Mouse (Mus musculus) cerebellum, postnatal 10 days (tissue): ENCODE results near the gene Pappa2.

Source experiments
- DNase-seq, 2 experiments: peaks; one replicate each; pipeline ENCODE4 v3.0.0; 2021; ENCODE audit warnings: mixed read lengths in 2 of 2

Gene Pappa2

DNA sequence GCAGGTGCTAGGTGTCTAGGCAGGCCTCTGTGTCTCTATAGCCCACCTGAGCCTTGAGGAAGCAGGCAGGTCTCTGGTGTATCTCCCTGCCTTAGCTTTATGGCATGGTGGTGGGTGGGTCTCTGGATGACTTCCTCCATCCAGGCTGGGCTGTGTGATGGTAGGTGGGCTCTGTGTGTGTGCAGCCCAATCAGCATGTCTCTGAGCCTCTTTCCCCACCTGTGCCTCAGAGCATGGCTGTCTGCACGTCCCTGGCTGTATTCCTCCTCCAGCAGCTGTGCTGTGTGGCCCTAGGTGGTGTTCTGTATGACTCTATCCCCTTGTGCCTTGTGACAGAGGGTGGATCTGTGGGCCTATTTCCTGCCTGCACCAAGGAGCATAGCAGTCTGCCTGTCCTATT is at the start of gene Pappa2:
TSS of gene Pappa2 (minus strand) at position 101 of the 400 bp plus-strand sequence.
- DNase-seq = no peak

DNA sequence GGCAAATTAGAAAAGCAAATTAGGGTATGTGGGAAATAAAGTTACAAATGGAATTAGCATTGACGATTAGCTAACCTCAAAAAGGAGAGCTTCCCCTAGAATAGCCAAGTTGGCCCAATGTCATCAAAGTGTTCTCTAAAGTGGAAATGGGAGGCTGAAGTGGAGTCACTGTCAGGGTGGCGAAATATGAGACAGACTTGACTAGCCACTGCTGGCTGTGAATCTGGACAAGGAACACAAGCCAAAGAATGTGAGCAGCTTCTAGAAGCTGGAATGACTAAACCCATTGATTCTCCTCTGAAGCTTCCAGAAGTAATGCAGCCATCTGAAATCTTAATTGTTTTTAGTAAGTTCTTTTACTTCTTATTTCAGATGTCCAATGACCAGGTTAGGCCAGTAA is 48.8 kb upstream of the Pappa2 start:
- DNase-seq = no peak

DNA sequence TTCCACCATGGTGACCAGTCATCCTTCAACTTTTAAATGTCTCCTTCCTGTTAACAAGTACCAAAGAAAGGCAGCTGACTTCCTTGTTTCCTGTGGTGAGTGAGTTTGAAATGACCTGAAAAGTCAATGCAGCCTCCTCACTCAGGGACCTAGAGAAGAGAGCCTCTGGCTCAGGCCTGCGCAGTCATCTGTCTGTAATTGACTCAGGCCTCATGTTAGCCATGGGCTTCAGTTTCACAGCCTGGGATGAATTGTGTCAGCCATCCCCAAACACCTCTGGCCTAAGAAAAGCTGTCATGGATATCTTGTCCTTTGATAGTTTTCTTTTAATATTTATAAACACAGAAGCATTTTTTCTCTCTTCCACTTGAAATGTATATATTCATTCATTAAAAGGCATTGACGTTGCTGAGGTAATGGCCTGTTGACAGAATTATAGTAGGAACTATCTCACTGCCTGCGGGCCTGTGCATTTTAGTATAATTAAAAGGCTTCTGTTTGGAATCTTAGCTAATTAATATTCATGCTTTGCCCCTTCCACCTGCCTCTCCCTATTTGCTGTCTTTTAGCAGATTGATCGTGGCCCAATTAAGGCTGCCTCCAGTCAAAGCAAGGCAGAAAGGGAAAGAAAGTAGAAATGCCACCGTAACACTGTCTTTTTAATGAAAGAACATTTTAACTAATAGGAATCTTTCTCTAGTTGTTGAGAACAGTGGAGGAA is 34.8 kb upstream of the Pappa2 start:
- no peak for DNase-seq

DNA sequence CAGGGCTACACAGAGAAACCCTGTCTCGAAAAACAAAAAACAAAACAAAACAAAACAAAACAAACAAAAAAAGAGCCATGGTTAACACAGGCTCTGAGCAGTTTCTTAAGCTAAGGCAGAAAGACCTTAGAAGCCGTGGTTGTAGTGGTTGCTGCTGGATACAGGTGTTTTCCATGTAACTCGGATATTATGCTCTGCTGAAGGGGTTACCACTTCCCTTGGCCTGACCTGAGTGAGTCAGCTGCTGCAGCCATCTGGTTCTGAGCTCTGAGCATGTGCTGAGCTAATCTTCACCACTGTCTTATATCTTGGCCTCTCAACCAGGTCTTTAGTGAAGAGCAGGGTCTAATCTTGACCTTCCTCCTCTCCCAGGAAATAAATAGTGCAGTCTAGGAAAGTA is 6.8 kb upstream of the Pappa2 start:
- no peak for DNase-seq

DNA sequence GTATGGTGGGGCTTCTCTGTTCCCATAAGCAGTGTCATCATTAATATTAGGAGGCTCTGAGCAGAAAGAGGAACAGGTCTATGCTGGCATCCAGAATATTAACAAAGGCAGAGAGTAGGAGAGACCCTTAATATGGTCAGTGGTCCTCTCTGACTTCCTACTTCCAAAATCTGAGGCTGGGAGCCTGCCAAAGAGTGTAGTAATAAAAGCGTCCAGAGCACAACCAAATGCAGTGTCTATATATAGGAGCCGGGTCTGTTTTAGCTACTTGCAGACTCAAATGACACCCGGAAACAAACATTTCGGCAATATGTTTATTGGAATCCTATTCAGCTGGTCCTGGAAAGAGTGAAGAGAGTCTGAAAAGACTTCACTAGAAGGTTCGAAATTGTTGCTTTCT is 17.9 kb downstream of the Pappa2 start:
- DNase-seq = no peak

DNA sequence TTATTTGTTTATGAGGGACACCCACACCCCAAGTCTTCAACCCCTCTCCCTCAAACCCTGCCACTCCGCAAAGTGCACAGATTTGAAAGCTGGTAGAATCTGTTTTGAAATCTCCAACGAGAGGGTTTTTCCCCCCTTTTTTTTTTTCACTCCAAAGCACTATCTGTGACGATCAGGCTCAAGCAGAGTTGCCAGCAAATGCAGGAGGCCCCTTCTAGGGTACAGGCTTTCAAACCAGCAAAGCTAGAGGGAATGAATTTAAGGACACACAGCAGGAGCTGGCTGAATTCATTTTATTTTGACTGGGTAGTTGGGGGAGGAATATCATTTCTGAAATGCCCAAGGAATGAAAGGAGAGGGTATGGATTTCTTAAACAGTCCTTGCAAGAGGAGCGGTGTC is 19.3 kb downstream of the Pappa2 start:
- peak; percentile 9 to 10 for DNase-seq

DNA sequence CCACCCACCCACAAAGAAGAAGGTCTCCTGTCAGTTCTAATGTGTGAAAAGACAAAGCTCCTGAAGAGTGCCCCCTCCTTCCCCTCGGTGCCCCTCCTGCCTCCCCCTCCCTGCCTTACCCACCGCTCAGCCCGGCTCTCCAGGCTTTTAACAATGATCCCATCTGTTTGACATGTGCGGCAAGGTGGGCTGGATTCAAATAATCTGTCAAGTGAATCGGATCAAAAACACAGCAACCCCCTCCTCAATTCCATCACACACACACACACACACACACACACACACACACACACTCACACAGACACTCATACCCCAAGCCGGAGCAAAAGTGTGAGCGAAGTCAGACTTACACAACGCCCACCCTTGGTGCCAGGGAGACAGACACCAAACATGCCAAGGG is 19.7 kb downstream of the Pappa2 start:
- DNase-seq = peak; percentile 25 to 35

DNA sequence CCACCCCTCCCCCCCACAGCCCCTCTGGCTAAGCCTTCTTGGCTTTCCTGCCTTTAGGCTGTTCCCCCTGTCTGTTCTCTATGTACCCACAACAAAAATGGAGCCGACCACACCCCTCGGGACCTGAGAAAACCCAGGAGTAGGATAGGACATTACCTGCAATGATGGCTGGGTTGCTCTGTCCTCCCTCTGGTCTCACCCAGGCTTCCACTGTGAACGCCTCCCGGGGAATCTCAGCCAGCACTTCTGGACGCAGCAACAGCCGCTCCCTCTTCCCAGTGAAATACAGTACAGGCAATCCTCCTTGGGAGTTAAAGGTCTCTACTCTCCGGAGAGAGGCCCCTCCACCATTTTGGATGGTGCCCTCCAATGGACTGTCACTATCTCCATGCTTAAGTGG is 23.9 kb downstream of the Pappa2 start:
- DNase-seq = no peak

DNA sequence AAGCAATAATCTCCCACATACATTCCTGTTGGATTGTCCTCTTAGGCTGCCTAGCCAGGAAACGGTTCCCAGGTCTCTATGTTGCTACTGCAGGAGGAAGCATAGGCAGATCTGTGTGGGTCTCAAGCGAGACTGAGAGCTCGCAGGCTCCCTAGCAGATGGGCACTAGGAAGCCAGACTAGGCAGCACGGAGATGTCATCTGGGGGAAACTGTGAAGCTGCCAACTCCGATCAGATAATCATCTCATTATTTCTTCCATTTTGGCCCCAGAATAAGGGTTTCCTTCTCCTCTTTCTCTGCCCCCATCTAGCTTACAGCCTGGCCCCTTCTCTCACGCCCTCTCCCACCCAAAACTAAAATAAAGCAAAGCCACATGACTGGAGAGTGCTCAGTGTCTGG is 25.5 kb downstream of the Pappa2 start:
- DNase-seq = peak; percentile 39 to 55

DNA sequence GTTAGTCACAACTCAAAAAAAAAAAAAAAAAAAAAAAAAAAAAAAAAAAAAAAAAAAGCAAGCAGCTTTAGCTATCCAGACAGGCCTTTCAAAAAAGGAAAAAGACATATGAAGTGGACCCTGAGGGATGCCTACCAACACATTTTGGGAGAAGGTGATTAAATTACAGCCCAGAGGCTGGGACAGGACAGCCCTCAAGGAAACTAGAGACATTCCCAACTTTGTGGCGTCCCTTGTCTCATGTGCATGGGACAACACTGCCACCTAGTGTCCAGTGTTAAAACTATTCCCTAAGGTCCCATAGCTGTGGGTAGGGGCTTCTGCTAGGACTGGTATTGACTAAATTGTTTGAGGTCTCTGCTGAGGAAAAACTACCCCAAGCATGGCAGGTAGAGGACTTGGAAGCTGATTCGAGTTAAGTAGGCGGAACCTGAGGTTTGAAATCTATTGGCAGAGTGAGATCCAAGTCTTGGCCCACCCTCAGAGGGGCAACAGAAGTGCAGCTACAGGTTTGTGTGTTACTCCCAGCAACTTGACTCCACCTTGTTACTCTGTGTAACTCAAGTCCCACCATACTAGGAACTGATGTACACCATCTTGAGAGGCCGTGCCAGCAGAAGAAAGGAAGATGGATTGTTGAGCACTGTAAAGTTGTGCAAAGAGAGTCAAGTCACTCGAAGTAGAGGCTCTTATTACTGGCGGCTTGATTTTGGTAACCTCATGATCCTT is 26.6 kb downstream of the Pappa2 start:
- DNase-seq = peak; percentile 83 to 84

DNA sequence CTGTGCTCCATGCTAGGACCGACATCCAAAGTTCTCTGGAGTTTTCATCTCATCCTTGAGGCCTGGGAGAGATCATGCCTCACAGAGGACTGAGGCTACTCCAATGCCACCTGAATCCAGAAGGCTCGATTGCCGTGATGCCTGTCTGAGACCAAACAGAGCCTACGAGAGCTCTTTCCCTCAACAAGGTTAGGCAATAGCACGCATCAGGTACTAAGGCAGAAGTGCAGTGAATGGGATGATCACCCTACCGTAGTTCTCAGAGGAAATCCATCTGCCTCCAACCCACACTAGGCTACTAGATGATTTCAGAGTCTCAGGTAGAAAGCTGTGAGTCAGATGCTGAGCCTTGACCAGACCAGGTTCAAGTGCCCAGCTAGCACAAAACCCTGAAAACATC is 31.2 kb downstream of the Pappa2 start:
- no peak for DNase-seq

DNA sequence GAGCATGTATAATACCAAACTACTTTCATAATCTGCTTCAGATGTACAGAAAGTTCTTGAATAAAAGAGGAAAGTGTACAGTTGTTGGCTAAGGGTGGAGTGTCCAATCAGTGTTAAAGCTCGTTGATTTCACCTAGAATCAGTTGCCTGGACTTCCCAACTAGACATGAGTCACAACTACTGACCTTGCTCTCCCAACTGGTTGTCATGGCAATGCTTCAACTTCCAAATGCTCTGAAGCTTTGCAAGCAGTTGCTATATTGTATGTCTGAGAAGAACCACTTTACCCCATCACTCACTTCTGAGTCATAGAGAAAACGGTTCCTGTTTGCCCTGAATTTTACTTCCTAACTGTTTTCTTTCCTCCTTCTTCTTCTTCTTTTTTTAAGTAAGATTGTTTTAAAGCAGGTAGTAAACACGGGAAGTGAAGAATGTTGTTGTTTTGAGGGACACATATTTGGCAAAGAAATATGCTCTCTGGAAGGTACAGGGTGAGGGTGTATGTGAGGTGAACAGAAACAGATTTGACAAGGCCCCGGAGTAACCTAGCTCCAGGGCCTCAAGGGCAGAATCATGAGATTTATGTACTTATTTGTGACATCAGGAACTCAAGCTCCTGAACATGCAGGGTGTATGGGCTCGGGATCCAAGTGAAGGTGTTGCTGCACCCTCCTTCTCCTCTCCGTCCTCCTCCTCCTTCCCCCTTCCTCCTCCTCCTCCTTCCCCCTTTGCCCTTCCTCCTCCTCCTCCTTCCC is 32.1 kb downstream of the Pappa2 start:
- no peak for DNase-seq

DNA sequence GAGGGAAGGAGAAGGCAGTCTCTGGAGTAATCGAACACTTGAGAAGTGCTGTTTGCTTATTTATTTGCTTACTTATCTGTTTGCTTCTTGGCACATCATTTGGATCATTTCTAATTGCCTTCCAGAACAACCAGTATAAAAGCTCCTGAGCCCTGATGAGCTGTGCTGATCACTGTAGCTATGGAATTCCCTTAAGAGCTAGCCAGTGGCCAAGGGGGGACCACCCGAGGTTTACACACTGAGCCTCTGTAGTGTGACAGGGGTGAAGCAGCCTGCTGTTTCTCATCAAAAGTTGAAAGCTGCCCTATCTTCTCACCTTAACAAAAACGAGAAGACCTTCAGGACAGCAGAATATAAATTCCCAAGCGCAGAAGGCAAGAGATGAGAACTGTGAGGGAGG is 35.4 kb downstream of the Pappa2 start:
- no peak for DNase-seq

DNA sequence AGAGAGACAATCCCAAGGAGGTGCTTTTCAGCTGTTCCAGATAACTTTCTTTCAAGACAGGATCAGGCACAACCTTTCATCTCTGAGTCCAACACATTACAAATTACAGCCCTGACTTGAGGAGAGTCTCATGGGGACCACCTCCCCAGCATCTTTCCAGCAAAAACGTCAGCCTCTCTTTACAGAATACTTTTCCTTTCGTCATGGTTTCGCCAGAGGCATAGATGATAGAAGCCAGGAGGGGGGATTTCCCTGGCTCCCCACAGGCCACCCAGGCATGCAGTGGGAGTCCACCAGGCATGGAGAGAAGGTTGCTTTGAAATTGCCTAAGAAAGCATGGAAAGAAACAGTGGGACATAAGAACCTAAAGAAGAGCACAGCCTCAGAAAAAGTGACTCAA is 37.4 kb downstream of the Pappa2 start:
- DNase-seq = no peak

DNA sequence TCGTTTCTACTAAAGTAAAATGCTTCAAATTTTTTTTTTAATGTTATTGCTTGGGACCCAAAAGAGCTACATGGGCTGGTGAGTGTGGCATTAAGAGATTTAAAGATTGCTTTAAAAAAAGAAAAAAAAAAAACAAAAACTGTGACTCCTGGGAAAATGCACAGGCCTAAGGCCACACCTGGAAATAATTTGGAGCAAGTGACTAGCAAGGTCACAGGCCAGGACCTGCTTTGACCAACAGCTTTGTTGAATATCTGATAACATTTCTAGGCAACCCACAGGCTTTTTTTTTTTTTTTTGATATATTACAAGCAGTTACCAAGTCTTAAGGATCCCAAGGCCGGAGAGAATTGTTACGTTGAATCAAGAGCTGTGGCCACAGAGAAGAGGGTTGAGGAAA is 39.3 kb downstream of the Pappa2 start:
- no peak for DNase-seq

DNA sequence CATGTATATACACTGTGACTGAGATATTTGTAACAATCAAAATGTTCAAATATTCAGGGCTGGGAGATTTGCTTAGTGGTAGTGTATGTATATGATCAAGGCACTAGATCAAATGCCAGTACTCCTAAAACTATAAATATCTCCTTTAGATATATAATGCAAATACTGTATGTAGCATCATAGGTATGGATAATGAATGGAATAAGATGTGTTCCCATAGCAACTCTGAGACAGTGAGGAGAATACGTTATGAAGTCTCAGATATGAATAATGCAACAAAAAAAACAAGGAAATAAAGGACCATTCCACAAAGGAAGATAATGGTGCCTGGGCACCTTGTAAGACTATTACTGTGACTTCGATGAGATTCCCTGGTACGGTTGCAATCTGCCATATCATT is 45.8 kb downstream of the Pappa2 start:
- no peak for DNase-seq

DNA sequence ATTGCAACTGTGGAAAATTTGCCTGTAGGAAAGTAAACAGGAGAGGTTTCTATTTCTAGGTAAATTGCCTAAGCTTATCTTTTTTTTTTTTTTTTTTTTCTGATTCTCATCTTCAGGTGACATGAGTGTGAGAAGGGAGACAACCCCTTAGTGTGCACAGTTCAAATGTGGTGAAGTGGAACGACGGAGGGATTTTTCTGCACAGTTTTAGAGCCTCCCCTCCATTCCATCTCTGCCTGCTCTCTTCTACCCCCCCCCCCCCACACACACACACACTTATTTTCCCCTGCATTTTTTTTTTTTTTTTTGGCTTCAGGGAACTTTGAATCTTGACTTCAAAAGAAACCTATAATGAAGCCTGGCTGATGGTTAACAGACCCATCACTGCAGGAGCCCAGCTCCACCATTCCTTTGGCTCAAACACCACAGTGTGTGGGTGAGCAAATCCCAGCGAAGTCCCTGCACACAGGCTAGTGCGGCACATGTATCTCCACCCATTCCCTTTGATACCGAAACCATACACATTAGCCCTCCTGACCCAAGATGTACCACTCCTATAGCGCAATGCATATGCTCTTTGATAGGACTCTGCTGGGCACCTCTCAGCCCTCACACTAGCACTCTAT is 49.0 kb downstream of the Pappa2 start:
- DNase-seq = no peak

DNA sequence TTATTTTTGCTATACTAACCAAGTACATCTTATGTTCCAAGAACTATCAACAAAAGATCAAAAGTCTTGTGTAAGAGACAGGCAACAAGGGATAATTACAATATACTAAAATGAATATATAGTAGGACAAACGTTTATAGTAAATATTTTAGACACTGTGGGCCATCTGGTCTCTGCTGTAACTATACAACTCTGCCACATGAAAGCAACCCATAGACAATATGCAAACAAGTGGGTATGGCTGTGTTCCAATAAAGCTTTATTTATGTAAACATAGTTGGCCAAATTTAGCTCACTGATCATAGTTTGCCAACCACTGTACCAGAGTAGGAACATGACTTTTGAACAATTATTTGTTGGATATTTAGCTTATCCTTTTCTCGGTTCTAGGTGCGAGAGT is 50.9 kb downstream of the Pappa2 start:
- DNase-seq = no peak

DNA sequence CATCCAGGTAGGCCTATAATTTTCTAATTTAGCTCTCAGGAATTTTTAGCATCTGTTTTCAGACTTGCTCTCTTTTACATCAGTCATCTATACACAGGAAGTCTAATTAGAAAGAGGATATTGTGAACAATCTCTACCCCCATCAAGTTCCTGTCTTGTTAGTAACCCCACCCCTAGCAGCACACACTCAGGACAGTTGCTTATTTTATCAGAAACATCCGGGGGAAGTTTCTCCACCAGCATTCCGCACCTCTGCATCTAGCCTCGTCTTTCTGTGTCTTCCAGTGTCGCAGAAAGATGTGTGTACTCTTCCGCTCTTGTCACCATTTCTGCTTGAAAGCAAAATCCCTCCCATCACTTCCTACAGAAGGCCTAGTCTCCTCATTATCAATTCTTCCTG is 59.8 kb downstream of the Pappa2 start:
- no peak for DNase-seq

DNA sequence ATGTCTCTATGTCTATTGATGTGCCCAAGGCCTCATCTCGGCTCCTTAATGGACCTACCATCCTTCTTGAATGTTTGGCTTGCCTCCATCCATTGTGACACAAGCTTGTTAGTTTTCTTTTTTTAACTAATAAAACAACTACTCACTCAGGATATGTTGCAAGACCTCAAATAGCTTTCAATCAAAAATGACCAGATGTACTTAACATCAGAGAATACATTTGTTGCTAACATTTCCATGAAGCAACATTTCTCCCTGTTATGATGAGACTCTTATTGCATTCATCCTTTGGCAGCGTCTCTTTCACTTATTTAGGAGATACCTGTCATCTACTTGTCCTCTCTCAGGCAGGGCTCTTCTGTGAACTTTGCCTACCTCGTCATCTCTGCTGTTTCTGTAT is 61.4 kb downstream of the Pappa2 start:
- DNase-seq = no peak

DNA sequence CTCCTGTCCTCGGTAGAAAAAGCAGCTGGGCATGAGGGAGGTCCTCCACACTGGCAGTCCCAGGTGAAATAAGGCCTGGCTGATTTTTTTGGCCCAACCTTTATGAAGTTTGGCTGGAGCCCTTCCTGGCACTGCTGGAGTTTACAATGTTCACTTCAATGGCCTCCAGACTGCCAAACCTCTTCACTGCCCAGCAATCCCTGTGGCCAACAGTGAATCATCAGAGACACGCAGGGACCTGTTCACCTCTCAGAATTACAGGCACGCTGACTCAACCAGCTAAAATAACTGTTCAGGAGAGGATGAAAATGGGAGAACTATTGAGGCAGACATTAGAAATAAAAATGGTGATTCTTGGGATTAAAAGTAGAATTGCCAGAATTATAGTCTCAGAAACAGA is 63.2 kb downstream of the Pappa2 start:
- peak; percentile 29 to 45 for DNase-seq

DNA sequence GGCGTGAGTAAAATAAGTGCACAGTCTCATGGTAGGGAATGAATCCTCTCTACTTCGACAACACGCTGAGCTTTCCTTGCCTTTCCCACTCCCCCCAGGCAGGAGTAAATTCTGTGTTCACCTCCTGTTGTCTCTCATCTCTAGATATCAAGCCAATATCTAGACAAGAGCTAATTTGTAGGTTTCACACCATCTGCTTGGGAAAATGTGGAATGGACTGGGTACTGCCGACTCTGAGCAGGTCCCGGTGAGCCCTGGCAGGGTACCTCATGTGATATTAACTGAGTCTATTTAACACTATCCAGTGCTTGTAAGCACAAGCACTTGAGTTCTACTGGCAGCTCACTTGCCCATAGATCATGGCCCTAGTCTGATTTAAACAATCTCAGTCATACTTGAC is 64.7 kb downstream of the Pappa2 start:
- DNase-seq = peak; percentile 17 to 33

DNA sequence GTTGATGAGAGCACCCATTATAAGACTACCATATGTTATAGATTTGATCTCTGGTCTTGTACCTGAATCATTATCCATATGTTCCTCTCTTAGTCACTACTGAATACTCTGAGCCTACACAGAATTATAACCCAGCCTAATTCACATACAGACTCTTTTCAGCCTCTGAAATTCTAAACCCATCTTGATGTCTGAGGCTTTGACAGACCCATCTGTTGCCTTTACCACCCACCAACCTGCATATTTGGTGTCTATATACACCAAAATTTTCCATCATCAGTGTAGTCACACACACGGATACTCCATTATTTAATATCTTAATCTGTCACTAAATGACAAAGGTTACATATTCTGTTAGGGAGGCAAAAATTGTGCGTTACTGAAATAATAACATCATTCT is 69.6 kb downstream of the Pappa2 start:
- no peak for DNase-seq

DNA sequence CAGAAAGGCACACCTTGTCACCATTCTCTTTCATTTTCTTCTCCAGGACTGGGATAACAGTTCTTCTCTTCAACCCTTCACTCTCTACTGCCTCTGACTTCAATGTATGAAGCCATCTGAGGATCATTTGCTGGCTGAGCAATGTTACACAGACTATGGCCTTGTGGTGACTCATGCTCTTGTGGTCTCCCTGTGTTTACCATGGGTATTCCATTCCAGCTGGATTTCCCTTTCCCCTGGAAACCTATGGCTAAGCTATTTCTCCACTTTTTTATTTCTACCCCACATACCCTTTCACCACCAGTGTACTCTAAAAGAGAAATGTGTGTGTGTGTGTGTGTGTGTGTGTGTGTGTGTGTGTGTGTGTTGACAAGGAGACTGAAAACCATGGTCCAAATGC is 83.0 kb downstream of the Pappa2 start:
- no peak for DNase-seq
